Mouse (Mus musculus) hindbrain, embryonic 10.5 days (tissue): ENCODE data around the gene Prps1l3. TPM values are rescaled to one million over a fixed set of nuclear protein-coding genes. Genes with fewer than 3 reads are reported as not detected.
"Not testable (repeated sequence)": the region's sequence is repeated elsewhere in the genome, so short reads cannot be mapped to it uniquely, and the experiment has no call there.

Experiments used
- DNase-seq: peaks from one replicate; pipeline ENCODE4 v3.0.0-alpha.2; 2017; ENCODE audit warnings: low spot score
- H3K27ac ChIP-seq: fragments of 300-500 bp; sonication (generic); 2 replicates; pipeline ENCODE4 v1.5.1; 2016; ENCODE audit warnings: mild to moderate bottlenecking, moderate library complexity
- H3K27me3 ChIP-seq: fragments of 300-500 bp; sonication (generic); 2 replicates; pipeline ENCODE4 v1.6.1; 2016; ENCODE audit warnings: mild to moderate bottlenecking; ENCODE audit not compliant: poor library complexity, insufficient read depth, severe bottlenecking
- H3K36me3 ChIP-seq: fragments of 300-500 bp; sonication (generic); 2 replicates; pipeline ENCODE4 v1.6.1; 2016; ENCODE audit warnings: mild to moderate bottlenecking, moderate library complexity
- H3K4me1 ChIP-seq: fragments of 300-500 bp; sonication (generic); replicated peaks from 2 replicates; pipeline ENCODE4 v1.6.1; 2016; ENCODE audit warnings: mild to moderate bottlenecking
- H3K4me3 ChIP-seq: fragments of 300-500 bp; sonication (generic); 2 replicates; pipeline ENCODE4 v1.5.1; 2016; ENCODE audit warnings: mild to moderate bottlenecking, moderate library complexity
- H3K9me3 ChIP-seq: fragments of 300-500 bp; sonication (generic); 2 replicates; pipeline ENCODE4 v1.6.1; 2016; ENCODE audit warnings: mild to moderate bottlenecking, moderate library complexity
- WGBS: fragments of 180-500 bp; shearing (Covaris S2); methylation state at CpG from one replicate; pipeline ENCODE4 v1.1.7; 2016; 5-methylcytosine and 5-hydroxymethylcytosine counted together
- polyA plus RNA-seq: library from polyadenylated mRNA; unstranded; fragments of >200 nt; fragmentation: Nextera tagmentation; extraction: Ambion mirVana; gene quantifications from 2 replicates; pipeline ENCODE4 v1.2.1, GENCODE M21; 2016

Prps1l3 gene
- polyA plus RNA-seq, 1 experiment from 2014 or later: 54.8 TPM

GRCm38 (mm10) chr12:57204276-57204851 lies 25.8 kb upstream of the Prps1l3 start:
- no peaks in the 10 kb centered on the region for H3K27me3 ChIP-seq
- DNase-seq: no peak
- no peak overlapping the region for H3K4me3 ChIP-seq
- H3K9me3 ChIP-seq: no peaks in the 10 kb centered on the region
- H3K4me1 ChIP-seq: no peaks in the 10 kb centered on the region
- WGBS: 85% methylated on average over 4 of the region's 4 CpGs
- no peak overlapping the region for H3K27ac ChIP-seq
- H3K36me3 ChIP-seq: no peaks in the 10 kb centered on the region

GRCm38 (mm10) chr12:57211353-57212311 lies 18.6 kb upstream of the Prps1l3 start:
- WGBS: 9% methylated on average over 30 of the region's 30 CpGs
- H3K27ac ChIP-seq: peak overlapping the region; percentile 84

GRCm38 (mm10) chr12:57212463-57212862 lies 17.7 kb upstream of the Prps1l3 start:
- not testable (repeated sequence) for H3K9me3 ChIP-seq, H3K4me1 ChIP-seq, H3K36me3 ChIP-seq, H3K27ac ChIP-seq, H3K27me3 ChIP-seq, DNase-seq, H3K4me3 ChIP-seq
- 76% methylated on average over 5 of the region's 5 CpGs for WGBS

More at GRCm38 (mm10) chr12:57211353-57212311, 18.6 kb upstream of the Prps1l3 start:
- peak; percentile 60 for DNase-seq
- H3K9me3 ChIP-seq: no peaks in the 10 kb centered on the region
- no peaks in the 10 kb centered on the region for H3K36me3 ChIP-seq
- H3K27me3 ChIP-seq: no peaks in the 10 kb centered on the region
- H3K4me3 ChIP-seq: peak overlapping the region; percentile 61
- peaks cover 10% of the 10 kb centered on the region; the same call in 1 of the 2 replicates for H3K4me1 ChIP-seq

- H3K4me3 ChIP-seq: no peak overlapping the region
- 85% methylated on average over 9 of the region's 9 CpGs for WGBS
- H3K36me3 ChIP-seq: no peaks in the 10 kb centered on the region
- DNase-seq: no peak
- no peaks in the 10 kb centered on the region for H3K27me3 ChIP-seq
- no peaks in the 10 kb centered on the region for H3K9me3 ChIP-seq
- H3K27ac ChIP-seq: no peak overlapping the region
- peaks cover 11% of the 10 kb centered on the region for H3K4me1 ChIP-seq
These were observed 3.8 kb upstream of the Prps1l3 start for GRCm38 (mm10) chr12:57226411-57226810.

- DNase-seq: no peak
- Histone ChIP-seq H3K4me3 (no peak overlapping the region), H3K27me3 (no peaks in the 10 kb centered on the region), H3K27ac (no peak overlapping the region), H3K9me3 (no peaks in the 10 kb centered on the region), H3K4me1 (peaks cover 13% of the 10 kb centered on the region), H3K36me3 (no peaks in the 10 kb centered on the region)
- WGBS: 82% methylated on average over 4 of the region's 8 CpGs
These were observed 2.4 kb upstream of the Prps1l3 start for GRCm38 (mm10) chr12:57227776-57228175.

- WGBS: 41% methylated on average over 4 of the region's 4 CpGs
These were observed 509 bp upstream of the Prps1l3 start for GRCm38 (mm10) chr12:57229703-57230102.

GRCm38 (mm10) chr12:57231085-57231875 lies 1.1 kb downstream of the Prps1l3 start:
- 74% methylated on average over 14 of the region's 14 CpGs for WGBS

More at GRCm38 (mm10) chr12:57229703-57230102, 509 bp upstream of the Prps1l3 start:
- Histone ChIP-seq H3K4me3 (peak overlapping the region; percentile 75), H3K4me1 (peaks cover 13% of the 10 kb centered on the region), H3K36me3 (peaks cover 3% of the 10 kb centered on the region), H3K9me3 (no peaks in the 10 kb centered on the region), H3K27ac (peak overlapping the region; percentile 97), H3K27me3 (no peaks in the 10 kb centered on the region)
- no peak for DNase-seq

GRCm38 (mm10) chr12:57233386-57233785 lies 3.2 kb downstream of the Prps1l3 start:
- Histone ChIP-seq H3K4me1 (peaks cover 13% of the 10 kb centered on the region), H3K27me3 (no peaks in the 10 kb centered on the region), H3K36me3 (peaks cover 32% of the 10 kb centered on the region), H3K4me3 (no peak overlapping the region), H3K27ac (no peak overlapping the region), H3K9me3 (no peaks in the 10 kb centered on the region)
- DNase-seq: no peak
- WGBS: 90% methylated on average over 5 of the region's 5 CpGs

More at GRCm38 (mm10) chr12:57231085-57231875, 1.1 kb downstream of the Prps1l3 start:
- peak; percentile 25 for DNase-seq
- Histone ChIP-seq H3K36me3 (peaks cover 12% of the 10 kb centered on the region), H3K27ac (peak overlapping the region; percentile 97), H3K4me1 (peaks cover 13% of the 10 kb centered on the region), H3K9me3 (no peaks in the 10 kb centered on the region), H3K4me3 (peak overlapping the region; percentile 75), H3K27me3 (no peaks in the 10 kb centered on the region)

- no peak for DNase-seq
- WGBS: 85% methylated on average over 5 of the region's 5 CpGs
- Histone ChIP-seq H3K27me3 (no peaks in the 10 kb centered on the region), H3K27ac (no peak overlapping the region), H3K4me1 (no peaks in the 10 kb centered on the region), H3K9me3 (no peaks in the 10 kb centered on the region), H3K36me3 (peaks cover 39% of the 10 kb centered on the region), H3K4me3 (no peak overlapping the region)
These were observed 13.7 kb downstream of the Prps1l3 start for GRCm38 (mm10) chr12:57243671-57244495.

- Histone ChIP-seq H3K27me3 (no peaks in the 10 kb centered on the region), H3K4me1 (no peaks in the 10 kb centered on the region), H3K9me3 (no peaks in the 10 kb centered on the region), H3K4me3 (no peak overlapping the region), H3K36me3 (no peaks in the 10 kb centered on the region), H3K27ac (no peak overlapping the region)
- DNase-seq: no peak
- WGBS: 58% methylated on average over 2 of the region's 2 CpGs
These were observed 28.4 kb downstream of the Prps1l3 start for GRCm38 (mm10) chr12:57258572-57258971.

GRCm38 (mm10) chr12:57275456-57275855 lies 45.2 kb downstream of the Prps1l3 start:
- Histone ChIP-seq H3K27me3 (no peaks in the 10 kb centered on the region), H3K36me3 (no peaks in the 10 kb centered on the region), H3K4me3 (no peak overlapping the region), H3K4me1 (no peaks in the 10 kb centered on the region), H3K27ac (no peak overlapping the region), H3K9me3 (no peaks in the 10 kb centered on the region)
- DNase-seq: no peak
- 70% methylated on average over 1 of the region's 1 CpGs for WGBS
